Mouse (Mus musculus) frontal cortex, adult (tissue): Measurements from ENCODE around the gene Kcnk3.

Experiments
- ATAC-seq: cut with Nextera tagmentation; 2 replicates; pipeline ENCODE4 v1.9.2; 2017; ENCODE audit warnings: mild to moderate bottlenecking, moderate library complexity, mixed read lengths; ENCODE audit not compliant: low TSS enrichment

Gene Kcnk3

GRCm38 (mm10) chr5:30670091-30670490, 82.1 kb downstream of the Kcnk3 start:
- ATAC-seq: no peak

DNA sequence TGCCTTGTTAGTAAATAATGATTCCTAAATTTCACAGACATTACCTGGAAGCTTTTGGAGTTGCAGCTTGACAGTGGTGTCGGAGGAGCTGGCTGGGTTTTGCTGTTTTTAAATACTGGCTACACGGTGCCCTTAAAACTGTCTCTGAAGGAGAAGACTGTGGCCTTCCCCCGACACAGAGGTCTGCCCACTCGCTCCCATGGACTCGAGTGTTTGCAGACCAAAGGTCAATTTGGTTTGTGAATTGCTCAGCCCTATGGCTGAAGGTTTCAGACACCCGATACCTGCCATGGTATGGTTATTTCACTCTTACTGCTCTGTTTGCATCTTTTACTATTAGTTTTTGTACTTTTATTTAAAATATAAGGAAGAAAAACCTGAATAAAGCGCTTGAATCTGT, 86.0 kb downstream of the Kcnk3 start:
- no peak for ATAC-seq
